Mouse (Mus musculus) cerebellum, postnatal 25 days (tissue): ENCODE measurements at regions not wholly inside any gene's neighbourhood (a gene's known extent, or its start where the extent isn't known, plus 50 kb on each side); places are given as distances from the start of the nearest gene placed in this dataset.
"Not testable (repeated sequence)": the region's sequence is repeated elsewhere in the genome, so short reads cannot be mapped to it uniquely, and the experiment has no call there.

Source experiments
- DNase-seq, 2 experiments: peaks; one replicate each; pipeline ENCODE4 v3.0.0; 2021; ENCODE audit warnings: mixed read lengths in 2 of 2

GRCm38 (mm10) chr3:56980593-56981304, 321.0 kb downstream of the Tm4sf1 start:
- DNase-seq, result no peak

- DNase-seq, result no peak
These were observed 335.8 kb downstream of the Tm4sf1 start for GRCm38 (mm10) chr3:56966008-56966407.

GRCm38 (mm10) chr3:56965444-56965843, 336.3 kb downstream of the Tm4sf1 start:
- DNase-seq, result no peak

- DNase-seq, result no peak
These were observed 337.6 kb downstream of the Tm4sf1 start for GRCm38 (mm10) chr3:56964156-56964555.

GRCm38 (mm10) chr3:56963251-56963650, 338.5 kb downstream of the Tm4sf1 start:
- peak; percentile 12 to 41 for DNase-seq

- DNase-seq, result peak; percentile 38 to 62
These were observed 339.4 kb downstream of the Tm4sf1 start for GRCm38 (mm10) chr3:56962248-56963013.

- DNase-seq, result no peak
These were observed 344.8 kb downstream of the Tm4sf1 start for GRCm38 (mm10) chr3:56956978-56957377.

GRCm38 (mm10) chr3:56955799-56956121, 346.0 kb downstream of the Tm4sf1 start:
- DNase-seq, result no peak

GRCm38 (mm10) chr3:56955098-56955798, 346.5 kb downstream of the Tm4sf1 start:
- DNase-seq, result no peak

GRCm38 (mm10) chr3:56942557-56942956, 359.2 kb downstream of the Tm4sf1 start:
- not testable (repeated sequence) for DNase-seq

GRCm38 (mm10) chr3:56928940-56929339, 372.8 kb downstream of the Tm4sf1 start:
- not testable (repeated sequence) for DNase-seq

- no peak for DNase-seq
These were observed 403.3 kb downstream of the Tm4sf1 start for GRCm38 (mm10) chr3:56898491-56898890.

- DNase-seq, result no peak
These were observed 424.7 kb downstream of the Tm4sf1 start for GRCm38 (mm10) chr3:56877062-56877461.

- DNase-seq, result no peak
These were observed 438.2 kb downstream of the Tm4sf1 start for GRCm38 (mm10) chr3:56863591-56863990.

GRCm38 (mm10) chr3:56859841-56860240, 441.9 kb downstream of the Tm4sf1 start:
- DNase-seq, result no peak

GRCm38 (mm10) chr3:56845462-56845770, 456.4 kb downstream of the Tm4sf1 start:
- DNase-seq, result no peak

- no peak for DNase-seq
These were observed 456.9 kb downstream of the Tm4sf1 start for GRCm38 (mm10) chr3:56844681-56845461.

GRCm38 (mm10) chr3:56837176-56837575, 464.6 kb downstream of the Tm4sf1 start:
- DNase-seq, result no peak

GRCm38 (mm10) chr3:56830315-56831097, 471.3 kb downstream of the Tm4sf1 start:
- no peak for DNase-seq

- DNase-seq, result no peak
These were observed 477.6 kb downstream of the Tm4sf1 start for GRCm38 (mm10) chr3:56824157-56824556.

- DNase-seq, result no peak
These were observed 491.2 kb downstream of the Tm4sf1 start for GRCm38 (mm10) chr3:56810548-56811071.

- no peak for DNase-seq
These were observed 508.7 kb downstream of the Tm4sf1 start for GRCm38 (mm10) chr3:56793054-56793453.
